Mouse (Mus musculus): ENCODE measurements around the gene Alad. TPM values are rescaled to one million over a fixed set of nuclear protein-coding genes. Genes with fewer than 3 reads are reported as not detected.

Alad gene
- polyA plus RNA-seq, 1 experiment, result 26.9 TPM

GRCm38 (mm10) chr4:62508839-62509238, 10.9 kb downstream of the Alad start:
- no peak overlapping the region for H3K27ac ChIP-seq (ENCODE audit: insufficient read depth, low read length)
- H3K9me3 ChIP-seq (replicated peaks; ENCODE audit: control insufficient read depth, insufficient read depth, low read length, poor library complexity, severe bottlenecking), result no peaks in the 10 kb centered on the region
- H3K4me1 ChIP-seq (ENCODE audit: control insufficient read depth, insufficient read depth, low read length), result no peaks in the 10 kb centered on the region
- no peaks in the 10 kb centered on the region for H3K27me3 ChIP-seq (ENCODE audit: control insufficient read depth, insufficient read depth, low read length, poor library complexity, severe bottlenecking)
- H3K36me3 ChIP-seq (ENCODE audit: control insufficient read depth, insufficient read depth, low read length, poor library complexity, severe bottlenecking), result peaks cover 6% of the 10 kb centered on the region
- H3K4me3 ChIP-seq (ENCODE audit: low read depth, low read length), result no peak overlapping the region
- no peak for TF ChIP-seq EP300 (IDR thresholded peaks at IDR 0.05; ENCODE audit: insufficient read depth, low read depth, low read length)
- no peak for TF ChIP-seq POLR2A (IDR thresholded peaks at IDR 0.05; ENCODE audit: insufficient read depth, low read length)
- no peak for TF ChIP-seq CTCF (IDR thresholded peaks at IDR 0.05; ENCODE audit: low read depth, low read length)
- no peak overlapping the region for H3K9ac ChIP-seq (ENCODE audit: low read depth, poor library complexity, severe bottlenecking)

DNA sequence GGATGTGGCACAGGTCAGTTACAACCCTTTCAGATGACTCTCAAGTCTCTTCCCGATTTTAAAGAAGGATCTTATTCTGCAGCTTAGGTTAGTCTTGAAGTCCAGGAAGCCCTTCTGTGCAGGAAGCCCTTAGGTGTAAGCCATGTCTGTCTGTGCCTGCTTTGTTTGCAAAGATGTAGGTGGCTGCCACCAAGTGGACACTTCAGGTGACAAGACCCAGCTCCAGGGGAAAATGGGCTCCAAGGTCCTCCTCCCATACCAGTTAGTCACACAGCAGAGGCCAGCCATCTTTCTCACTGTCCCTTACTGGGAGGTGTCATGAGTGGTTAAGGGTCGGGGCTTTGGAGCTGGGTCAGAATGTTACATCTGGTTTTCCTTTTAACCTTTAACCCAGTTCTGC, 12.9 kb downstream of the Alad start:
- TF ChIP-seq CTCF (IDR thresholded peaks at IDR 0.05; ENCODE audit: low read depth, low read length) (peak; percentile 61), POLR2A (IDR thresholded peaks at IDR 0.05; ENCODE audit: insufficient read depth, low read length) (no peak), EP300 (IDR thresholded peaks at IDR 0.05; ENCODE audit: insufficient read depth, low read depth, low read length) (no peak)
- Histone ChIP-seq H3K4me1 (ENCODE audit: control insufficient read depth, insufficient read depth, low read length) (no peaks in the 10 kb centered on the region), H3K27me3 (ENCODE audit: control insufficient read depth, insufficient read depth, low read length, poor library complexity, severe bottlenecking) (no peaks in the 10 kb centered on the region), H3K4me3 (ENCODE audit: low read depth, low read length) (no peak overlapping the region), H3K36me3 (ENCODE audit: control insufficient read depth, insufficient read depth, low read length, poor library complexity, severe bottlenecking) (peaks cover 4% of the 10 kb centered on the region), H3K27ac (ENCODE audit: insufficient read depth, low read length) (no peak overlapping the region), H3K9ac (ENCODE audit: low read depth, poor library complexity, severe bottlenecking) (no peak overlapping the region), H3K9me3 (replicated peaks; ENCODE audit: control insufficient read depth, insufficient read depth, low read length, poor library complexity, severe bottlenecking) (no peaks in the 10 kb centered on the region)

- Histone ChIP-seq H3K36me3 (ENCODE audit: control insufficient read depth, insufficient read depth, low read length, poor library complexity, severe bottlenecking) (peaks cover 4% of the 10 kb centered on the region), H3K4me3 (ENCODE audit: low read depth, low read length) (no peak overlapping the region), H3K27ac (ENCODE audit: insufficient read depth, low read length) (no peak overlapping the region), H3K9ac (ENCODE audit: low read depth, poor library complexity, severe bottlenecking) (no peak overlapping the region), H3K27me3 (ENCODE audit: control insufficient read depth, insufficient read depth, low read length, poor library complexity, severe bottlenecking) (no peaks in the 10 kb centered on the region), H3K4me1 (ENCODE audit: control insufficient read depth, insufficient read depth, low read length) (no peaks in the 10 kb centered on the region), H3K9me3 (replicated peaks; ENCODE audit: control insufficient read depth, insufficient read depth, low read length, poor library complexity, severe bottlenecking) (no peaks in the 10 kb centered on the region)
- TF ChIP-seq CTCF (IDR thresholded peaks at IDR 0.05; ENCODE audit: low read depth, low read length) (no peak), EP300 (IDR thresholded peaks at IDR 0.05; ENCODE audit: insufficient read depth, low read depth, low read length) (no peak), POLR2A (IDR thresholded peaks at IDR 0.05; ENCODE audit: insufficient read depth, low read length) (no peak)
These were observed 13.7 kb downstream of the Alad start for GRCm38 (mm10) chr4:62505991-62506390.

GRCm38 (mm10) chr4:62503374-62503970, 16.2 kb downstream of the Alad start, which contains the start of gene Hdhd3:
Gene Hdhd3 (minus strand): TSS chr4:62503467.
- H3K4me1 ChIP-seq (ENCODE audit: control insufficient read depth, insufficient read depth, low read length), result no peaks in the 10 kb centered on the region
- H3K27me3 ChIP-seq (ENCODE audit: control insufficient read depth, insufficient read depth, low read length, poor library complexity, severe bottlenecking), result no peaks in the 10 kb centered on the region
- peak within 1 kb of the TSS; percentile 74 for H3K4me3 ChIP-seq (ENCODE audit: low read depth, low read length)
- TF ChIP-seq EP300 (IDR thresholded peaks at IDR 0.05; ENCODE audit: insufficient read depth, low read depth, low read length) (no peak), CTCF (IDR thresholded peaks at IDR 0.05; ENCODE audit: low read depth, low read length) (no peak), POLR2A (IDR thresholded peaks at IDR 0.05; ENCODE audit: insufficient read depth, low read length) (no peak)
- H3K9me3 ChIP-seq (replicated peaks; ENCODE audit: control insufficient read depth, insufficient read depth, low read length, poor library complexity, severe bottlenecking), result no peaks in the 10 kb centered on the region
- H3K9ac ChIP-seq (ENCODE audit: low read depth, poor library complexity, severe bottlenecking), result peak within 1 kb of the TSS; percentile 32
- no peaks in the 10 kb centered on the region; the same call in 1 of the 2 replicates for H3K36me3 ChIP-seq (ENCODE audit: control insufficient read depth, insufficient read depth, low read length, poor library complexity, severe bottlenecking)
- no peak within 1 kb of the TSS for H3K27ac ChIP-seq (ENCODE audit: insufficient read depth, low read length)

- TF ChIP-seq POLR2A (IDR thresholded peaks at IDR 0.05; ENCODE audit: insufficient read depth, low read length) (no peak), CTCF (IDR thresholded peaks at IDR 0.05; ENCODE audit: low read depth, low read length) (no peak), EP300 (IDR thresholded peaks at IDR 0.05; ENCODE audit: insufficient read depth, low read depth, low read length) (no peak)
- Histone ChIP-seq H3K4me3 (ENCODE audit: low read depth, low read length) (no peak overlapping the region), H3K27ac (ENCODE audit: insufficient read depth, low read length) (no peak overlapping the region)
These were observed 16.7 kb downstream of the Alad start for GRCm38 (mm10) chr4:62502969-62503368.

GRCm38 (mm10) chr4:62501964-62502732, 17.6 kb downstream of the Alad start:
- peak overlapping the region; percentile 32 for H3K9ac ChIP-seq (ENCODE audit: low read depth, poor library complexity, severe bottlenecking)
- no peaks in the 10 kb centered on the region for H3K27me3 ChIP-seq (ENCODE audit: control insufficient read depth, insufficient read depth, low read length, poor library complexity, severe bottlenecking)
- H3K4me3 ChIP-seq (ENCODE audit: low read depth, low read length), result peak overlapping the region; percentile 74
- no peaks in the 10 kb centered on the region for H3K4me1 ChIP-seq (ENCODE audit: control insufficient read depth, insufficient read depth, low read length)
- no peak overlapping the region for H3K27ac ChIP-seq (ENCODE audit: insufficient read depth, low read length)
- TF ChIP-seq EP300 (IDR thresholded peaks at IDR 0.05; ENCODE audit: insufficient read depth, low read depth, low read length) (peak; percentile 52; the same call in 1 of the 2 replicates), CTCF (IDR thresholded peaks at IDR 0.05; ENCODE audit: low read depth, low read length) (no peak)
- no peaks in the 10 kb centered on the region for H3K36me3 ChIP-seq (ENCODE audit: control insufficient read depth, insufficient read depth, low read length, poor library complexity, severe bottlenecking)
- H3K9me3 ChIP-seq (replicated peaks; ENCODE audit: control insufficient read depth, insufficient read depth, low read length, poor library complexity, severe bottlenecking), result no peaks in the 10 kb centered on the region

More at GRCm38 (mm10) chr4:62502969-62503368, 16.7 kb downstream of the Alad start:
- H3K27me3 ChIP-seq (ENCODE audit: control insufficient read depth, insufficient read depth, low read length, poor library complexity, severe bottlenecking), result no peaks in the 10 kb centered on the region
- H3K9ac ChIP-seq (ENCODE audit: low read depth, poor library complexity, severe bottlenecking), result no peak overlapping the region
- no peaks in the 10 kb centered on the region for H3K36me3 ChIP-seq (ENCODE audit: control insufficient read depth, insufficient read depth, low read length, poor library complexity, severe bottlenecking)
- no peaks in the 10 kb centered on the region for H3K4me1 ChIP-seq (ENCODE audit: control insufficient read depth, insufficient read depth, low read length)
- H3K9me3 ChIP-seq (replicated peaks; ENCODE audit: control insufficient read depth, insufficient read depth, low read length, poor library complexity, severe bottlenecking), result no peaks in the 10 kb centered on the region

Data from ES-Bruce4 (cell line).